Mouse (Mus musculus) leukemia stem cell, adult 10-12 weeks (primary cell): Measurements from ENCODE around the gene Cct6b. TPM values are rescaled to one million over a fixed set of nuclear protein-coding genes. Genes with fewer than 3 reads are reported as not detected.

Source experiments
- polyA plus RNA-seq: library from polyadenylated mRNA; stranded (reverse); fragments of >175 nt; gene quantifications from 2 replicates; pipeline ENCODE4 v1.2.3, GENCODE M21; 2012; ENCODE audit warnings: low replicate concordance

Cct6b gene
- not detected in 2 replicates for polyA plus RNA-seq

GRCm38 (mm10) chr11:82763742-82764437 is at the start of gene Cct6b, which contains the start of gene Zfp830:
Gene Cct6b, minus strand, starts transcription at chr11:82764321.
Gene Zfp830, plus strand, starts transcription at chr11:82764345.

GRCm38 (mm10) chr11:82780983-82781903 is 17.1 kb upstream of the Cct6b start, which contains the start of gene Lig3:
Gene Lig3, plus strand, starts transcription at chr11:82781108.

Other genes starting within 250 kb of the Cct6b start
- gene Zfp830, start within 50 bp of the Cct6b start, polyA plus RNA-seq, result 7.9 and 17.1 TPM in 2 replicates
- 67.8 and 76.7 TPM in 2 replicates for gene Lig3, start 16.8 kb upstream of the Cct6b start, polyA plus RNA-seq
- gene Rffl, start 106.9 kb upstream of the Cct6b start, polyA plus RNA-seq, result 19.8 and 81.1 TPM in 2 replicates
- gene Rad51d, start 126.3 kb upstream of the Cct6b start, polyA plus RNA-seq, result 7.8 and 9.3 TPM in 2 replicates
- gene Fndc8, start 127.8 kb upstream of the Cct6b start, polyA plus RNA-seq, result not detected in 2 replicates
- gene Nle1, start 144.1 kb upstream of the Cct6b start, polyA plus RNA-seq, result 53.6 and 74.8 TPM in 2 replicates
- 0.09 TPM in 1 of 2 replicates, not detected in the other for gene Unc45b, start 146.2 kb upstream of the Cct6b start, polyA plus RNA-seq
- 0.74 and 0.99 TPM in 2 replicates for gene Slfn5, start 187.0 kb upstream of the Cct6b start, polyA plus RNA-seq
- gene Slfn9, start 227.5 kb upstream of the Cct6b start, polyA plus RNA-seq, result 2.0 and 5.0 TPM in 2 replicates